Mouse (Mus musculus) splenic B cell, adult 2 months (primary cell): ENCODE results near the gene Zfp148.
"Not testable (repeated sequence)": the region's sequence is repeated elsewhere in the genome, so short reads cannot be mapped to it uniquely, and the experiment has no call there.

ENCODE experiments used
- DNase-seq: peaks from one replicate; pipeline ENCODE4 v3.0.0-alpha.2; 2011; ENCODE audit warnings: low read depth, low spot score
- H3K27me3 ChIP-seq: 2 replicates; pipeline ENCODE4 v1.6.1; 2012; ENCODE audit warnings: mild to moderate bottlenecking, low read length, moderate library complexity, mixed read lengths; ENCODE audit not compliant: control insufficient read depth, poor library complexity, insufficient read depth, severe bottlenecking
- H3K36me3 ChIP-seq: 2 replicates; pipeline ENCODE4 v1.6.1; 2012; ENCODE audit warnings: mild to moderate bottlenecking, low read length, moderate library complexity, mixed read lengths; ENCODE audit not compliant: control insufficient read depth, poor library complexity, insufficient read depth, severe bottlenecking

Gene Zfp148

GRCm38 (mm10) chr16:33464509-33465241 lies 84.0 kb downstream of the Zfp148 start:
- DNase-seq: peak; percentile 49
- H3K36me3 ChIP-seq: peaks cover 7% of the 10 kb centered on the region

GRCm38 (mm10) chr16:33465242-33465614 lies 84.6 kb downstream of the Zfp148 start:
- H3K36me3 ChIP-seq: peaks cover 7% of the 10 kb centered on the region
- no peaks in the 10 kb centered on the region for H3K27me3 ChIP-seq
- no peak for DNase-seq

More at GRCm38 (mm10) chr16:33464509-33465241, 84.0 kb downstream of the Zfp148 start:
- no peaks in the 10 kb centered on the region for H3K27me3 ChIP-seq

- no peak for DNase-seq
- Histone ChIP-seq H3K27me3 (no peaks in the 10 kb centered on the region), H3K36me3 (peaks cover 8% of the 10 kb centered on the region)
Observed at GRCm38 (mm10) chr16:33467451-33467850, 86.8 kb downstream of the Zfp148 start.

GRCm38 (mm10) chr16:33469973-33470372 lies 89.3 kb downstream of the Zfp148 start:
- no peaks in the 10 kb centered on the region for H3K27me3 ChIP-seq
- peaks cover 7% of the 10 kb centered on the region for H3K36me3 ChIP-seq
- DNase-seq: no peak

- 0 out of 2 replicates have a peak, but pooled peaks cover 4% of the 10 kb centered on the region for H3K36me3 ChIP-seq
- no peak for DNase-seq
- H3K27me3 ChIP-seq: no peaks in the 10 kb centered on the region
Observed at GRCm38 (mm10) chr16:33474381-33474780, 93.7 kb downstream of the Zfp148 start.

GRCm38 (mm10) chr16:33479926-33480325 lies 99.3 kb downstream of the Zfp148 start:
- H3K27me3 ChIP-seq: no peaks in the 10 kb centered on the region
- peak; percentile 38 for DNase-seq
- H3K36me3 ChIP-seq: 0 out of 2 replicates have a peak, but pooled peaks cover 2% of the 10 kb centered on the region

GRCm38 (mm10) chr16:33481148-33481547 lies 100.5 kb downstream of the Zfp148 start:
- DNase-seq: peak; percentile 57

GRCm38 (mm10) chr16:33482309-33482708 lies 101.7 kb downstream of the Zfp148 start:
- H3K27me3 ChIP-seq: no peaks in the 10 kb centered on the region
- DNase-seq: no peak
- 0 out of 2 replicates have a peak, but pooled peaks cover 4% of the 10 kb centered on the region for H3K36me3 ChIP-seq

More at GRCm38 (mm10) chr16:33481148-33481547, 100.5 kb downstream of the Zfp148 start:
- Histone ChIP-seq H3K36me3 (0 out of 2 replicates have a peak, but pooled peaks cover 4% of the 10 kb centered on the region), H3K27me3 (no peaks in the 10 kb centered on the region)

- DNase-seq: no peak
- Histone ChIP-seq H3K27me3 (no peaks in the 10 kb centered on the region), H3K36me3 (peaks cover 7% of the 10 kb centered on the region; the same call in 1 of the 2 replicates)
Observed at GRCm38 (mm10) chr16:33487709-33488108, 107.1 kb downstream of the Zfp148 start.

GRCm38 (mm10) chr16:33494374-33494773 lies 113.7 kb downstream of the Zfp148 start:
- no peak for DNase-seq
- H3K36me3 ChIP-seq: peaks cover 8% of the 10 kb centered on the region; the same call in 1 of the 2 replicates
- no peaks in the 10 kb centered on the region for H3K27me3 ChIP-seq

GRCm38 (mm10) chr16:33508082-33508481 lies 127.4 kb downstream of the Zfp148 start:
- DNase-seq: no peak
- H3K27me3 ChIP-seq: no peaks in the 10 kb centered on the region
- no peaks in the 10 kb centered on the region for H3K36me3 ChIP-seq

- H3K36me3 ChIP-seq, DNase-seq, H3K27me3 ChIP-seq: not testable (repeated sequence)
Observed at GRCm38 (mm10) chr16:33509231-33509630, 128.6 kb downstream of the Zfp148 start.

GRCm38 (mm10) chr16:33510856-33511255 lies 130.2 kb downstream of the Zfp148 start:
- DNase-seq, H3K27me3 ChIP-seq, H3K36me3 ChIP-seq: not testable (repeated sequence)

- Histone ChIP-seq H3K27me3 (no peaks in the 10 kb centered on the region), H3K36me3 (no peaks in the 10 kb centered on the region)
- DNase-seq: no peak
Observed at GRCm38 (mm10) chr16:33512555-33512954, 131.9 kb downstream of the Zfp148 start.

- no peaks in the 10 kb centered on the region for H3K27me3 ChIP-seq
- DNase-seq: no peak
Observed at GRCm38 (mm10) chr16:33516807-33517565, 136.3 kb downstream of the Zfp148 start, which contains the start of gene Slc12a8. Slc12a8 (plus strand) TSS chr16:33517328.

More at GRCm38 (mm10) chr16:33516807-33517565, 136.3 kb downstream of the Zfp148 start, which contains the start of gene Slc12a8:
- H3K36me3 ChIP-seq: no peaks in the 10 kb centered on the region
